In genomic region chr2:85198011-85198965, GRCm38 (mm10) we compare ENCODE assay signal across 8 mouse cellular contexts. TPM values are rescaled to one million over a fixed set of nuclear protein-coding genes. Genes with fewer than 3 reads are reported as not detected.
DNase-seq lines count a peak whose midpoint lies in the region; ATAC-seq and TF ChIP-seq lines count a peak whose summit lies in the region.

No protein-coding gene starts in this region.

- no peak overlapping the region for H3K9ac ChIP-seq in heart, postnatal 0 days (replicated peaks; ENCODE audit: low read depth, low read length)
- H3K9ac ChIP-seq in neural tube, embryonic 15.5 days (replicated peaks) = peak overlapping the region; percentile 49

- H3K27ac ChIP-seq in embryonic facial prominence, embryonic 10.5 days (replicated peaks) = no peak overlapping the region
- H3K27ac ChIP-seq in heart, postnatal 0 days (ENCODE audit: low read depth) = no peak overlapping the region
- H3K27ac ChIP-seq in neural tube, embryonic 15.5 days (replicated peaks) = peak overlapping the region; percentile 78

- H3K36me3 ChIP-seq in embryonic facial prominence, embryonic 10.5 days (replicated peaks) = no peaks in the 10 kb centered on the region
- no peaks in the 10 kb centered on the region for H3K36me3 ChIP-seq in heart, postnatal 0 days (replicated peaks; ENCODE audit: control insufficient read depth, insufficient read depth, low read length)
- no peaks in the 10 kb centered on the region for H3K36me3 ChIP-seq in neural tube, embryonic 15.5 days

- peaks cover 25% of the 10 kb centered on the region for H3K27me3 ChIP-seq in embryonic facial prominence, embryonic 10.5 days (replicated peaks; ENCODE audit: low read depth, poor library complexity, severe bottlenecking)
- H3K27me3 ChIP-seq in heart, postnatal 0 days (ENCODE audit: control insufficient read depth, insufficient read depth, low read length) = no peaks in the 10 kb centered on the region
- H3K27me3 ChIP-seq in neural tube, embryonic 15.5 days (replicated peaks) = no peaks in the 10 kb centered on the region

- H3K9me3 ChIP-seq in embryonic facial prominence, embryonic 10.5 days = no peaks in the 10 kb centered on the region
- H3K9me3 ChIP-seq in heart, postnatal 0 days (replicated peaks; ENCODE audit: control insufficient read depth, low read length) = no peaks in the 10 kb centered on the region
- H3K9me3 ChIP-seq in neural tube, embryonic 15.5 days (replicated peaks) = no peaks in the 10 kb centered on the region

- no peak for TF ChIP-seq CTCF in heart, postnatal 0 days (IDR thresholded peaks at IDR 0.05; ENCODE audit: low read depth)

- WGBS in embryonic facial prominence, embryonic 10.5 days = 4% methylated on average over 24 of the region's 24 CpGs
- WGBS in heart, postnatal 0 days = 5% methylated on average over 24 of the region's 24 CpGs
- 2% methylated on average over 24 of the region's 24 CpGs for WGBS in neural tube, embryonic 15.5 days

- no peak for TF ChIP-seq EP300 in heart, postnatal 0 days (IDR thresholded peaks at IDR 0.05; ENCODE audit: low read depth)

- peak; percentile 60 to 71 for DNase-seq in cerebellum, postnatal 14 days
- no peak for DNase-seq in cerebellum, adult 8-10 months
- DNase-seq in embryonic facial prominence, embryonic 10.5 days (ENCODE audit: low spot score) = peak; percentile 37
- DNase-seq in heart, postnatal 0 days (ENCODE audit: low spot score) = no peak
- peak; percentile 39 to 60 for DNase-seq in left cerebral cortex, adult 18-20 months (ENCODE audit: low spot score in 2 of 2)
- DNase-seq in urinary bladder, adult 18-20 months (ENCODE audit: low spot score in 2 of 2) = no peak
- DNase-seq in spleen, postnatal 14 days (ENCODE audit: low spot score in 2 of 2) = no peak

- ATAC-seq in heart, postnatal 0 days (ENCODE audit: insufficient read depth, low read depth) = no peak
- ATAC-seq in neural tube, embryonic 15.5 days (ENCODE audit: low FRiP score) = peak; percentile 89

- peaks cover 13% of the 10 kb centered on the region for H3K4me1 ChIP-seq in embryonic facial prominence, embryonic 10.5 days
- no peaks in the 10 kb centered on the region for H3K4me1 ChIP-seq in heart, postnatal 0 days (ENCODE audit: control insufficient read depth, insufficient read depth)
- peaks cover 10% of the 10 kb centered on the region for H3K4me1 ChIP-seq in neural tube, embryonic 15.5 days

- peak overlapping the region; percentile 56 for H3K4me3 ChIP-seq in embryonic facial prominence, embryonic 10.5 days
- no peak overlapping the region for H3K4me3 ChIP-seq in heart, postnatal 0 days (ENCODE audit: low read depth, low read length)
- H3K4me3 ChIP-seq in neural tube, embryonic 15.5 days (replicated peaks) = peak overlapping the region; percentile 45

- peak overlapping the region; percentile 37 for H3K4me2 ChIP-seq in heart, postnatal 0 days (ENCODE audit: low read depth, low read length)
- H3K4me2 ChIP-seq in neural tube, embryonic 15.5 days = peak overlapping the region; percentile 58

RNA-seq across cellular contexts. Expression of gene Lrrc55, which starts 1.3 kb away (rescaled TPM):
- 0.32 and 0.60 TPM in 2 replicates for polyA plus RNA-seq in embryonic facial prominence, embryonic 10.5 days (2016; fragmentation: Nextera tagmentation; extraction: Ambion mirVana)
- 0.35 and 0.38 TPM in 2 replicates for total RNA-seq in heart, postnatal 0 days (2014; rRNA removed; ENCODE audit: low replicate concordance)
- polyA plus RNA-seq in heart, postnatal 0 days (2015; fragmentation: Nextera tagmentation; extraction: Ambion mirVana) = 0.40 and 0.52 TPM in 2 replicates
- total RNA-seq in left cerebral cortex, adult 18-20 months (2021) = 10 to 100 TPM; 27.2 to 36.9 TPM
- polyA plus RNA-seq in neural tube, embryonic 15.5 days (2015; fragmentation: Nextera tagmentation; extraction: Ambion mirVana) = 9.5 and 9.6 TPM in 2 replicates

Comparison
In these comparisons a context has a peak if more than half of its experiments do, and no peak if none do; other contexts are left out.
1. DNase-seq: peak in cerebellum, postnatal 14 days (2 of 2), embryonic facial prominence, embryonic 10.5 days (single experiment) and left cerebral cortex, adult 18-20 months (2 of 2); none in cerebellum, adult 8-10 months (single experiment), heart, postnatal 0 days (single experiment), urinary bladder, adult 18-20 months (0 of 2) and spleen, postnatal 14 days (0 of 2).